Mouse (Mus musculus): ENCODE measurements around the gene Rhbg.

- no peak for TF ChIP-seq CTCF (conservative IDR thresholded peaks at IDR 0.05; ENCODE audit: insufficient read depth, insufficient read length, low read depth, low read length)
- TF ChIP-seq POLR2A (IDR thresholded peaks at IDR 0.05; ENCODE audit: low read depth, low read length): no peak
These were observed 38.4 kb downstream of the Rhbg start for GRCm38 (mm10) chr3:88216116-88216515.
